Mouse (Mus musculus): Measurements from ENCODE around the gene Ccdc65. TPM values are rescaled to one million over a fixed set of nuclear protein-coding genes. Genes with fewer than 3 reads are reported as not detected.

The Ccdc65 gene
- polyA plus RNA-seq, 1 experiment from 2014 or later = 5.3 TPM

DNA sequence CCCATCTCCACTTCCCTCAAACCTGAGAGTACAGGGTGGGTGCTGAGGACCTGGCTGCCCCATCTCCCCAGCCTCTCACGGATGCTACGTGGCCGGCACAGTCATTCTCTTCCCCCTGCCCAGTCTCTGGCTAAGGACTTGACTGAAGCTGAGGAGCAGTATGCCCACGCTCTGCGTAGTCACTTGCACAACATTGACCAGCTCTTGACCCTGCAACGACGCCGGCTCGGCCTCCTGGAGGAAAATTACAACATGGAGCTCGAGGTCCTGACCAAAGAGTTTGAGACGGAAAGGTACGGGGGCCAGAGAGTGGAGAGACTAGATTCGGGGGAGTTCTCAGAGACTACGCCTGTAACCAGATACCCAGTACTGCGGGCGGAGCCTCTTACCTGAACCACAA lies 9.3 kb downstream of the Ccdc65 start:
- Histone ChIP-seq H3K9me3 (ENCODE audit: control insufficient read depth, low read length) (no peaks in the 10 kb centered on the region), H3K36me3 (ENCODE audit: control insufficient read depth, insufficient read depth, low read length) (no peaks in the 10 kb centered on the region), H3K4me1 (replicated peaks; ENCODE audit: control insufficient read depth, insufficient read depth, low read length) (no peaks in the 10 kb centered on the region), H3K27me3 (ENCODE audit: control insufficient read depth, insufficient read depth, low read depth, low read length) (no peaks in the 10 kb centered on the region; the same call in 1 of the 2 replicates), H3K4me2 (ENCODE audit: low read depth, low read length) (no peak overlapping the region), H3K9ac (ENCODE audit: low read length) (no peak overlapping the region), H3K4me3 (ENCODE audit: low read length) (no peak overlapping the region), H3K27ac (ENCODE audit: low read length) (no peak overlapping the region)
- WGBS = 43% methylated on average over 16 of the region's 16 CpGs
- no peak for ATAC-seq (ENCODE audit: low read depth)

DNA sequence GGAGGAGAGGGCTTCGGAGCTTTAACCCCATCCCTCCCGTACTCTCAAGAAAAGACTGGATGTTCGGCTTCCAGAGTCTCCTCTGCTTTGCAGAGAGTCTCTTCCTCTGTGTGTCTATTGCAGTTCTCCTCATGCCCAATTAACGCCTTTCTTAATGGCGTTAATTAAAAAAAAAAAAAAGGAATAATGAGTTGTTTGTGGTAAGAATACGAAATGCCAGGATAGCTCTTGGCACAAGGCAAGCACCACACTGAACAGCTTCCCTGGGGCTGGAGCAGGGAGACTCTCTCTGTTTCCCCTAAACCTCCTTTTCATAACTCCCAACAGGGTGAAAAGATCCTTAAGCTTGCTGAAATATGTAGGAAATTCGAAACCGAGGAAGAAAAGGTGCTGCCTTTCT lies 14.2 kb downstream of the Ccdc65 start:
- H3K27ac ChIP-seq (ENCODE audit: low read length) = no peak overlapping the region
- WGBS = 73% methylated on average over 8 of the region's 8 CpGs
- peaks cover 14% of the 10 kb centered on the region for H3K4me1 ChIP-seq (replicated peaks; ENCODE audit: control insufficient read depth, insufficient read depth, low read length)
- no peaks in the 10 kb centered on the region for H3K36me3 ChIP-seq (ENCODE audit: control insufficient read depth, insufficient read depth, low read length)
- no peak for ATAC-seq (ENCODE audit: low read depth)
- H3K9ac ChIP-seq (ENCODE audit: low read length) = no peak overlapping the region
- no peak overlapping the region for H3K4me3 ChIP-seq (ENCODE audit: low read length)
- no peak overlapping the region for H3K4me2 ChIP-seq (ENCODE audit: low read depth, low read length)
- H3K27me3 ChIP-seq (ENCODE audit: control insufficient read depth, insufficient read depth, low read depth, low read length) = no peaks in the 10 kb centered on the region; the same call in 1 of the 2 replicates
- H3K9me3 ChIP-seq (ENCODE audit: control insufficient read depth, low read length) = no peaks in the 10 kb centered on the region

DNA sequence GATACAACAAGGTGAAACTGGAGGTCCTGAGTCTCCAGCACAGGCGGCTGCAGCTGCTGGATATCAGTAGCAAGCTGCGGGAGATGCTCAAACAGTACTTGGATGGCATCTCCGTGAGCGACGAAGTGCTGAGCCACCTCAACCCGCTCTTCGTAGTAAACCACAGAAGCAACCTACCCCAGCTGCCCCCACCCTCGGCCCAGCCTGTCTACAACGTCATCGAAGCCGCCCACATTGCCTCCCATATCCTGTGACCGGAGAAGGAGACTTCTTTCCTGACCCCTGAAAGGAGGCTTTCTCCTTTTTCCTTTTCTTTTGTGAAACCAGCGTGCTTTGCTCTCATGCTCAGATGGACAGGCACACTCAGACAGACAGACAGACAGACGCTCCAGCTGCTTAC lies 14.8 kb downstream of the Ccdc65 start:
- H3K27ac ChIP-seq (ENCODE audit: low read length) = no peak overlapping the region

DNA sequence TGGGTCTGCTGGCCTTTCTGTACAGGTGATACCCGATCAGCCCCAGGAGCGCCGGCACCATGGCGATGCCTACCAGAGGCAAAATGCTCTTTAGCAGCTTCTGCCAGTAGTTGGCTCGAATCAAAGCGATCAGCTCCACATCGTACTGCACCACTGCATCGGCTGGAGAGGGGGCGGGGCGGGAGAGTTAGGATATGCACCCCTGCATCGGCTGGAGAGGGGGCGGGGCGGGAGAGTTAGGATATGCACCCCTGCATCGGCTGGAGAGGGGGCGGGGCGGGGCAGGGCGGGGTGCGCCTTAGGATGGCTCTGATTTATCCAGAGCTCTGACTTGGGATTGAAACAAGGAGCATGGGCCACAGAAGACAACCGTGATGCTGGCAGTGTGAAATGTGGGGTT lies 16.4 kb downstream of the Ccdc65 start:
- ATAC-seq (ENCODE audit: low read depth) = no peak
- no peak overlapping the region for H3K9ac ChIP-seq (ENCODE audit: low read length)
- WGBS = 23% methylated on average over 19 of the region's 19 CpGs
- peak overlapping the region; percentile 4; the same call in 1 of the 2 replicates for H3K4me2 ChIP-seq (ENCODE audit: low read depth, low read length)
- no peaks in the 10 kb centered on the region for H3K9me3 ChIP-seq (ENCODE audit: control insufficient read depth, low read length)
- no peaks in the 10 kb centered on the region; the same call in 1 of the 2 replicates for H3K27me3 ChIP-seq (ENCODE audit: control insufficient read depth, insufficient read depth, low read depth, low read length)
- no peak overlapping the region for H3K27ac ChIP-seq (ENCODE audit: low read length)
- H3K4me3 ChIP-seq (ENCODE audit: low read length) = no peak overlapping the region
- peaks cover 19% of the 10 kb centered on the region for H3K4me1 ChIP-seq (replicated peaks; ENCODE audit: control insufficient read depth, insufficient read depth, low read length)
- H3K36me3 ChIP-seq (ENCODE audit: control insufficient read depth, insufficient read depth, low read length) = no peaks in the 10 kb centered on the region

More for the DNA sequence above, 14.8 kb downstream of the Ccdc65 start:
- ATAC-seq (ENCODE audit: low read depth) = no peak
- no peaks in the 10 kb centered on the region for H3K9me3 ChIP-seq (ENCODE audit: control insufficient read depth, low read length)
- H3K9ac ChIP-seq (ENCODE audit: low read length) = no peak overlapping the region
- 38% methylated on average over 14 of the region's 14 CpGs for WGBS
- no peak overlapping the region for H3K4me3 ChIP-seq (ENCODE audit: low read length)
- H3K36me3 ChIP-seq (ENCODE audit: control insufficient read depth, insufficient read depth, low read length) = no peaks in the 10 kb centered on the region
- no peak overlapping the region for H3K4me2 ChIP-seq (ENCODE audit: low read depth, low read length)
- H3K4me1 ChIP-seq (replicated peaks; ENCODE audit: control insufficient read depth, insufficient read depth, low read length) = peaks cover 15% of the 10 kb centered on the region
- no peaks in the 10 kb centered on the region; the same call in 1 of the 2 replicates for H3K27me3 ChIP-seq (ENCODE audit: control insufficient read depth, insufficient read depth, low read depth, low read length)

DNA sequence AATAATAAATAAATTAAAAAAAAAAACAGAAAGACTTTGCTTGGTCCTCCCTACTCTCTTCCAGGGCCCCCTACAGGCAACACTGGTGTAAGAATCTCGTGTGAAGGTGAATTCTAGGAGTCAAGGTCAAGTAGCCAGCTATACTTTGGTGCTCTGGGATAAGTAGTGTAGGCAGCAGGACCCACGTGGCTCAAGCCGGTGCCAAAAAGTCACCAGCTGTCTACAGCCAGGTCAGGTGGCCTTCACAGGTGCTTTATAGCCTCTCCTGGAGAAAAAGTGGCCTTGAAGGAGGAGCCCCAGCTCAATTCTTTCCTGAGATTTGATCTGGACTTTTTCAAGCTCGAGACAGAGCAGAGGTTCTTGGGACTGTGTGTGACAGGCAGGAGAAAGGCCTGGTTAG lies 18.1 kb downstream of the Ccdc65 start:
- Histone ChIP-seq H3K4me2 (ENCODE audit: low read depth, low read length) (no peak overlapping the region), H3K27me3 (ENCODE audit: control insufficient read depth, insufficient read depth, low read depth, low read length) (no peaks in the 10 kb centered on the region), H3K36me3 (ENCODE audit: control insufficient read depth, insufficient read depth, low read length) (no peaks in the 10 kb centered on the region), H3K4me1 (replicated peaks; ENCODE audit: control insufficient read depth, insufficient read depth, low read length) (peaks cover 19% of the 10 kb centered on the region), H3K4me3 (ENCODE audit: low read length) (no peak overlapping the region), H3K9me3 (ENCODE audit: control insufficient read depth, low read length) (no peaks in the 10 kb centered on the region), H3K9ac (ENCODE audit: low read length) (no peak overlapping the region), H3K27ac (ENCODE audit: low read length) (no peak overlapping the region)
- ATAC-seq (ENCODE audit: low read depth) = no peak
- 69% methylated on average over 4 of the region's 4 CpGs for WGBS

DNA sequence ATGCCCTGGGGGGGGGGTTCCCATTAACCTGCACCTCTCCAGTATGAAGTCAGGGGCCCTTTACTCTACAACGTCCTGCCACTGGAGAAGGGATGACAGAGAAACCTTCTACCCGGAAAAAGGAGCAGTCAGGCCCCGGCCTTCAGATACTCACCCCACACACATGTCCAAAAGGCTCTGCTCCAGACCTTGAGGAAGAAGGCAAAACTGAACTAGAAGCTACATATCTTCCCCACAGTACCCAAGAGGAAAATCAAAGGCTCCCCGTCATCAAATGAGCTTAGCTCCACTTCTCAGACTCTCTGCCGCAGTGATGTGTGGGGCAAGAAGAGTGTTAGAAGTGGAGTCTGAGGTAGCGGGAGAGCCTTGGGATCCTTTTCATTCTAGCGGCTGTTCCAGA lies 18.7 kb downstream of the Ccdc65 start:
- no peaks in the 10 kb centered on the region for H3K36me3 ChIP-seq (ENCODE audit: control insufficient read depth, insufficient read depth, low read length)
- peak overlapping the region; percentile 100 for H3K4me2 ChIP-seq (ENCODE audit: low read depth, low read length)
- H3K27me3 ChIP-seq (ENCODE audit: control insufficient read depth, insufficient read depth, low read depth, low read length) = no peaks in the 10 kb centered on the region
- H3K4me3 ChIP-seq (ENCODE audit: low read length) = peak overlapping the region; percentile 78
- no peaks in the 10 kb centered on the region for H3K9me3 ChIP-seq (ENCODE audit: control insufficient read depth, low read length)
- peak overlapping the region; percentile 80; the same call in 1 of the 2 replicates for H3K9ac ChIP-seq (ENCODE audit: low read length)
- 43% methylated on average over 7 of the region's 7 CpGs for WGBS
- H3K4me1 ChIP-seq (replicated peaks; ENCODE audit: control insufficient read depth, insufficient read depth, low read length) = peaks cover 19% of the 10 kb centered on the region
- ATAC-seq (ENCODE audit: low read depth) = no peak
- no peak overlapping the region for H3K27ac ChIP-seq (ENCODE audit: low read length)

DNA sequence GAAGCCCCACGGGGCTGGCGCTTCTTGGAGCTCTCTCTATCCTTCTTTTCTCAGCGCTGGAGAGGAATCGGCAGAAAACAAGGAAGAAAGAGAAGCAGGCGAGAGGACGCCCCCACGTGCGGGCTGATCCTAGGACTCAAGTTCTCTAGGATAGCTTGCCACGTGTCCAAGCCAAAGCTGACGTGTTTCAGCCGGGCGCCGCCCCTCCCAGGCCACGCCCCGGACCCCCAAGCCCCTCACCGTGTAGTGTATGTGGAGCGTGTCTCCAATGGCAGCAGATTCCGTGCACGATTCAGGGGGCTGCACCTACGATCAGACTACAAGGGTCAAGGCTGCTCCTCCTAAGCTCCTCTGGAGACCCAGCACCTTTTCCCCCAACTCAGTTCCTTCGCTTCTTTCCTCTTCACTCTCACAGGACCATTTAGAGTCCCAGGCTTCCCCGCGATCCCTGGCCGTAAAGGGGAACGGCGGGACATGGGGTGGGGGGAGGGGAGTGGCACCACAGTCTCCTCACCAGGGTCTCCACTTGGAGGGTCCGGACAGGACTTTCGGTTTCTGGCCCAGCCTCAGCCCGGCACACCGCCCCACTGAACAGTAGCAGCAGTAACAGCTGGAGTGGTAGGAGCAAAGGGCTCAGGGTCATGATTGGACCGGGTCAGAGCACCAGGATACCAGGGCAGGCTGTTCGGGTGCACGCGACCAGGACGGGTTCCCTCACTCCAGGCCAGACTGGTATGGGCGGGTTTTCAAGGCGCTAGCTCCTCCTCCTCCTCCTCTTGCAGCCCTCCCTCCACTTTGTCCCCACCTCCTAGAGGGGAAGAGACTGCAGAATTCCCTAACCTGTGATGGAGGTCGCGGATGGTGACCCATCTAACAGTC lies 19.7 kb downstream of the Ccdc65 start, which contains the start of gene Fkbp11:
Fkbp11 (minus strand) TSS at position 756 of the 879 bp plus-strand sequence.
- peaks cover 19% of the 10 kb centered on the region for H3K4me1 ChIP-seq (replicated peaks; ENCODE audit: control insufficient read depth, insufficient read depth, low read length)
- WGBS = under 1% methylated on average over 39 of the region's 39 CpGs
- H3K4me3 ChIP-seq (ENCODE audit: low read length) = peak within 1 kb of the TSS; percentile 78

DNA sequence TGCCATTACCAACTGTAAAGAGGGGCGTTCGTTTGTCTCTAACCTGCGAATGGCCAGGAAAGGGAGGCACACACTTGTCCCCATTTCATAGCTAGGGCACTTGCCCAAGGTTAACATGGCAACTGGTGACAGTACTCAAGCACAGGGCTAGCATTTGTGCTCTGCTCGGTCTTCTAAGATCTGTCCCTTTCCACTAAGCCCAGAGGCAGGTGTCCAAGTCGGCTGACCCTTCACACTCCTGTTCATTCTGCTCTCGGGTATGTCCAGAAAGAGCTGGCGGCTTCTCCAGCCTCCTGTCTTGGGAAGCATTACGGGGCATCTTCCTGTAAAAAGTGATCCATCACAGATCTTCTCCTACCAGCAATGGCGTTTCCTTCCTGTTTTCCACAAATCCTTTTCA lies 20.4 kb downstream of the Ccdc65 start:
- no peak overlapping the region for H3K27ac ChIP-seq (ENCODE audit: low read length)
- H3K9me3 ChIP-seq (ENCODE audit: control insufficient read depth, low read length) = no peaks in the 10 kb centered on the region
- ATAC-seq (ENCODE audit: low read depth) = 0 out of 2 replicates have a peak, but pooled peaks have one; percentile 1
- no peaks in the 10 kb centered on the region for H3K36me3 ChIP-seq (ENCODE audit: control insufficient read depth, insufficient read depth, low read length)
- no peaks in the 10 kb centered on the region for H3K27me3 ChIP-seq (ENCODE audit: control insufficient read depth, insufficient read depth, low read depth, low read length)
- H3K4me1 ChIP-seq (replicated peaks; ENCODE audit: control insufficient read depth, insufficient read depth, low read length) = peaks cover 19% of the 10 kb centered on the region
- peak overlapping the region; percentile 78 for H3K4me3 ChIP-seq (ENCODE audit: low read length)
- H3K9ac ChIP-seq (ENCODE audit: low read length) = no peak overlapping the region; the same call in 1 of the 2 replicates
- H3K4me2 ChIP-seq (ENCODE audit: low read depth, low read length) = peak overlapping the region; percentile 100
- WGBS = 25% methylated on average over 9 of the region's 9 CpGs

More for the DNA sequence above, 19.7 kb downstream of the Ccdc65 start, which contains the start of gene Fkbp11:
- Histone ChIP-seq H3K27me3 (ENCODE audit: control insufficient read depth, insufficient read depth, low read depth, low read length) (no peaks in the 10 kb centered on the region), H3K9me3 (ENCODE audit: control insufficient read depth, low read length) (no peaks in the 10 kb centered on the region), H3K36me3 (ENCODE audit: control insufficient read depth, insufficient read depth, low read length) (no peaks in the 10 kb centered on the region), H3K9ac (ENCODE audit: low read length) (peak within 1 kb of the TSS; percentile 80), H3K4me2 (ENCODE audit: low read depth, low read length) (peak within 1 kb of the TSS; percentile 100), H3K27ac (ENCODE audit: low read length) (no peak within 1 kb of the TSS)
- peak; percentile 91 for ATAC-seq (ENCODE audit: low read depth)

DNA sequence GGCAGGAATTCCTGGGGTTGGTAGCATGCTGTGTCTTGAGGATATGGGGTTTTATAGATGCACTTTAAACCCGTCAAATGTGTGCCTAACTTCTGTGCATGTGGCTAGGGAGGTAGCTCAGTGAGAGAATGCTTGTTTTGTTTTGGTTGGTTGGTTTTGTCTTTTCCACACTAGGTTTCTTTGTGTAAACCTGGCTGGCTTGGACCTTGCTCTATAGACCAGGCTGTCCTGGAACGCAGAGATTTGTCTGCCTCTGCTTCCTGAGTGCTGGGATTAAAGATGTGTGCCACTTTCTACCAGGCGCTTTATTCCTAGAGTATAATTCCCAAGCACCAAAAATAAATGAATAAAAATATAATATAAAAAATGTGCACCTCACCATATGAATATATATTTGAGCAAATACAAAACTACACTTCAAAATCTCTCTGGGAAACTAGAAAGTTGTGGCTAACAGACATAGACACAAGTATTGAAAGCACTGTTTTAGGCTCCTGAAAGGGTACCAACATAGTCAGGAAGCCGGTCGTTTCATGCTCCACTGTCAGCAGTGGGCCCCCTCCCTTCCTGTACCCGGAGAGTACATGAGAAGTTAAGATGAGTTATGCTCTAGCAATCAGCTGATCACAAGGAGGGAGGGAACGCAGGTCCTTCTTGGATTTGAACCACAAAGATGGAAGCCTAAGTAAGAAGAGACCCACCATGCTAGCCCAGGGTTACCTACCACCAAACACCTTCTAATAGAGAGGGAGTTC lies 22.0 kb downstream of the Ccdc65 start:
- Histone ChIP-seq H3K4me3 (ENCODE audit: low read length) (no peak overlapping the region), H3K9me3 (ENCODE audit: control insufficient read depth, low read length) (no peaks in the 10 kb centered on the region), H3K27me3 (ENCODE audit: control insufficient read depth, insufficient read depth, low read depth, low read length) (no peaks in the 10 kb centered on the region), H3K27ac (ENCODE audit: low read length) (no peak overlapping the region), H3K4me1 (replicated peaks; ENCODE audit: control insufficient read depth, insufficient read depth, low read length) (peaks cover 13% of the 10 kb centered on the region), H3K4me2 (ENCODE audit: low read depth, low read length) (no peak overlapping the region), H3K9ac (ENCODE audit: low read length) (no peak overlapping the region), H3K36me3 (ENCODE audit: control insufficient read depth, insufficient read depth, low read length) (no peaks in the 10 kb centered on the region)
- no peak for ATAC-seq (ENCODE audit: low read depth)
- WGBS = 62% methylated on average over 7 of the region's 7 CpGs
